Comparison of ENCODE assay signal across 12 mouse cellular contexts in the genomic region with DNA sequence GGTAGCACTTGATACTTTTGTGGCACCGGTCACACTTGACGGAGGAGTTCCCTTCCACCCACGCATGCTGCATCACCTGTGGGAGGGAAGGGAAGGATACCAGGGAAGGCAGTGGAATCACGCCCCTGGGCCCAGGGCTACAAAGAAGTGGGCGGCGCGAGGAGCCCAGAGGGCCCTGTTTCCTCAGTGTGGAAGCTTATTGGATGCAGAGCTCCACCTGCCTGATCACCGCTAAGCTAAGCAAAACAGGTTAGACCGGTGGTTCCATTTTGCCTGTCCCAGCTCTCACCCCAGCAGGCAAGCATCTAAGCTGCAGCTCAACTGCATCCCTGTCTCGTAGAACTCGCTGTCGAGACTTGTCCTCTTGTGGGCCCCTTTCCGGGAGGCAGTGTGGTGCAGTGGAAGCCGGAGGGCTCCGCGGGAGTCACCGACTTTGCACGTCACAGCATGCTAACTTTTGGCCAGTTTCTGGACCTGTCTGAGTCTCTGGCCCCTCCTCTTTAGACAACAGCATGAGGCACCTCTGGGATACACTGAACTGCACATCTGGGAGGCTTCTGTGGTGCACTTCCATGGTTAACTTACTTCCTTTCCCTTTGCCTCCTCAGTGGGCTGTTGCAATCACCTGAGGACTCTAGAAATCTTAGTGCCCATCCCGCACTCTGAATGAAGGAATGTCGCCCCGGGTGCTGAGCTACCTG.
DNase-seq lines count a peak whose midpoint lies in the region; ATAC-seq and TF ChIP-seq lines count a peak whose summit lies in the region.
"Had no signal": no experiment of that assay in that cellular context is flagged by ENCODE, and none has a peak within 500 bp of the region (broad histone marks: within the 10 kb centered on the region; RNA-seq: fewer than 3 reads in every experiment).

No protein-coding gene starts in this region.

- peak overlapping the region; percentile 49 for H3K4me3 ChIP-seq in ES-Bruce4 (ENCODE audit: low read depth, low read length)
- no peak overlapping the region for H3K4me3 ChIP-seq in kidney, embryonic 15.5 days (replicated peaks)
- H3K4me3 ChIP-seq in midbrain, embryonic 10.5 days, result no peak overlapping the region
- H3K4me3 ChIP-seq: liver, embryonic 15.5 days had no signal

- TF ChIP-seq EP300 in ES-Bruce4 (IDR thresholded peaks at IDR 0.05; ENCODE audit: insufficient read depth, low read depth, low read length), result 0 out of 2 replicates have a peak, but pooled peaks have one; percentile 53

- H3K4me1 ChIP-seq in ES-Bruce4 (ENCODE audit: control insufficient read depth, insufficient read depth, low read length), result no peaks in the 10 kb centered on the region
- H3K4me1 ChIP-seq in kidney, embryonic 15.5 days, result peaks cover 10% of the 10 kb centered on the region; the same call in 1 of the 2 replicates
- H3K4me1 ChIP-seq in midbrain, embryonic 10.5 days, result 0 out of 2 replicates have a peak, but pooled peaks cover 3% of the 10 kb centered on the region
- H3K4me1 ChIP-seq: liver, embryonic 15.5 days had no signal

- H3K9me3 ChIP-seq in ES-Bruce4 (replicated peaks; ENCODE audit: control insufficient read depth, insufficient read depth, low read length, poor library complexity, severe bottlenecking), result no peaks in the 10 kb centered on the region
- H3K9me3 ChIP-seq in kidney, embryonic 15.5 days (replicated peaks), result no peaks in the 10 kb centered on the region
- no peaks in the 10 kb centered on the region for H3K9me3 ChIP-seq in midbrain, embryonic 10.5 days (replicated peaks)
- H3K9me3 ChIP-seq: liver, embryonic 15.5 days had no signal

- no peaks in the 10 kb centered on the region for H3K27me3 ChIP-seq in ES-Bruce4 (ENCODE audit: control insufficient read depth, insufficient read depth, low read length, poor library complexity, severe bottlenecking)
- H3K27me3 ChIP-seq in kidney, embryonic 15.5 days, result no peaks in the 10 kb centered on the region
- H3K27me3 ChIP-seq in midbrain, embryonic 10.5 days (ENCODE audit: low read depth, poor library complexity, severe bottlenecking), result peaks cover 34% of the 10 kb centered on the region

- no peaks in the 10 kb centered on the region for H3K36me3 ChIP-seq in ES-Bruce4 (ENCODE audit: control insufficient read depth, insufficient read depth, low read length, poor library complexity, severe bottlenecking)
- no peaks in the 10 kb centered on the region for H3K36me3 ChIP-seq in kidney, embryonic 15.5 days
- no peaks in the 10 kb centered on the region for H3K36me3 ChIP-seq in midbrain, embryonic 10.5 days
- H3K36me3 ChIP-seq: liver, embryonic 15.5 days had no signal

- TF ChIP-seq CTCF in ES-Bruce4 (IDR thresholded peaks at IDR 0.05; ENCODE audit: low read depth, low read length), result no peak

- peak overlapping the region; percentile 43 for H3K4me2 ChIP-seq in kidney, embryonic 15.5 days
- H3K4me2 ChIP-seq: liver, embryonic 15.5 days had no signal

- no peak overlapping the region for H3K27ac ChIP-seq in ES-Bruce4 (ENCODE audit: insufficient read depth, low read length)
- peak overlapping the region; percentile 41; the same call in 1 of the 2 replicates for H3K27ac ChIP-seq in kidney, embryonic 15.5 days
- no peak overlapping the region for H3K27ac ChIP-seq in midbrain, embryonic 10.5 days (replicated peaks)
- H3K27ac ChIP-seq: liver, embryonic 15.5 days had no signal

- 32% methylated on average over 21 of the region's 21 CpGs for WGBS in kidney, embryonic 15.5 days
- WGBS in midbrain, embryonic 10.5 days, result 45% methylated on average over 21 of the region's 21 CpGs

- no peak for TF ChIP-seq POLR2A in ES-Bruce4 (IDR thresholded peaks at IDR 0.05; ENCODE audit: insufficient read depth, low read length)

- peak; percentile 88 for ATAC-seq in kidney, embryonic 15.5 days (replicated peaks; ENCODE audit: low FRiP score)

- peak; percentile 57 for DNase-seq in ZHBTc4 (ENCODE audit: low read depth, low spot score)
- DNase-seq in lung, postnatal 10 days, result peak; percentile 45
- no peak for DNase-seq in midbrain, embryonic 10.5 days (ENCODE audit: low spot score)
- DNase-seq in adrenal gland, postnatal 4 days (ENCODE audit: low spot score in 2 of 2), result no peak
- no peak for DNase-seq in spleen, postnatal 10 days (ENCODE audit: low spot score in 2 of 2)
- DNase-seq: adrenal gland, postnatal 14 days; cerebellum, postnatal 14 days; layer of hippocampus, adult 9-11 months; thymus, postnatal 36 days had no signal

- H3K9ac ChIP-seq in ES-Bruce4 (ENCODE audit: low read depth, poor library complexity, severe bottlenecking), result no peak overlapping the region
- H3K9ac ChIP-seq in kidney, embryonic 15.5 days, result no peak overlapping the region
- H3K9ac ChIP-seq: liver, embryonic 15.5 days had no signal

Comparison
In these comparisons a context has a peak if more than half of its experiments do, and no peak if none do; other contexts are left out.
1. DNase-seq: peak in ZHBTc4 (single experiment) and lung, postnatal 10 days (single experiment); none in midbrain, embryonic 10.5 days (single experiment), adrenal gland, postnatal 4 days (0 of 2) and spleen, postnatal 10 days (0 of 2).